Mouse (Mus musculus) ES-E14 (cell line): ENCODE data around the gene Tubb2a.

ENCODE experiments used
- CHD2 ChIP-seq: IDR thresholded peaks from 2 replicates; pipeline ENCODE4 v1.6.1; 2014; ENCODE audit warnings: mild to moderate bottlenecking, low read depth, low read length, inconsistent platforms
- HCFC1 ChIP-seq: IDR thresholded peaks from 2 replicates; pipeline ENCODE4 v1.6.1; 2012; ENCODE audit warnings: low read length, inconsistent platforms, borderline replicate concordance; ENCODE audit not compliant: insufficient read depth
- MAFK ChIP-seq: IDR thresholded peaks from 2 replicates; pipeline ENCODE4 v1.6.1; 2014; ENCODE audit warnings: mild to moderate bottlenecking, low read depth, low read length, inconsistent platforms; ENCODE audit not compliant: insufficient read depth
- ZC3H11A ChIP-seq: IDR thresholded peaks from 2 replicates; pipeline ENCODE4 v1.6.1; 2012; ENCODE audit warnings: low read depth, mild to moderate bottlenecking, inconsistent platforms, low read length, borderline replicate concordance
- ZNF384 ChIP-seq: IDR thresholded peaks from 2 replicates; pipeline ENCODE4 v1.6.1; 2012; ENCODE audit warnings: low read depth, low read length, inconsistent platforms

DNA sequence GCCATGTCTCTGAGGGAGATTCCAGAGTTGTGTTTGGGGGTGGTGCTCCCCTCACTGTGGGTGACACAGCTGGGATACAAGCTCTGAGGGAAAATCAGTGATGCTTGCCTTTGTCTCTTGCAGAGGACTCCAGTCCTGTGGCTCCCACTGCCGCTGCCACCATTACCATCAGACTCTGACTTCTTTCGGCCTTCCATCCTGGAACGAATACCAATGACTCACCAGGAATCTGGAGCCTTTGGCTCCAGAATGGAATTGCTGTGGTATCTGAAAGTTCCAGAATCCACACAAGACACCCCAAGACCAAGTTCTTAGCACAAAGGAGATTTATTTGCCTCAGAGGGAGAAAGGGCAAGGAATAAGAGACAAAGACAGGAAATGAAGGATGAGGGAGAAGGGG lies 35.3 kb upstream of the Tubb2a start:
- TF ChIP-seq MAFK (no peak), ZC3H11A (no peak), ZNF384 (no peak), CHD2 (no peak), HCFC1 (no peak)
